Mouse (Mus musculus): ENCODE data around the gene Pax3. TPM values are rescaled to one million over a fixed set of nuclear protein-coding genes. Genes with fewer than 3 reads are reported as not detected.

Gene Pax3
- polyA plus RNA-seq (2015; fragmentation: Nextera tagmentation; extraction: Ambion mirVana): not detected in 2 replicates

DNA sequence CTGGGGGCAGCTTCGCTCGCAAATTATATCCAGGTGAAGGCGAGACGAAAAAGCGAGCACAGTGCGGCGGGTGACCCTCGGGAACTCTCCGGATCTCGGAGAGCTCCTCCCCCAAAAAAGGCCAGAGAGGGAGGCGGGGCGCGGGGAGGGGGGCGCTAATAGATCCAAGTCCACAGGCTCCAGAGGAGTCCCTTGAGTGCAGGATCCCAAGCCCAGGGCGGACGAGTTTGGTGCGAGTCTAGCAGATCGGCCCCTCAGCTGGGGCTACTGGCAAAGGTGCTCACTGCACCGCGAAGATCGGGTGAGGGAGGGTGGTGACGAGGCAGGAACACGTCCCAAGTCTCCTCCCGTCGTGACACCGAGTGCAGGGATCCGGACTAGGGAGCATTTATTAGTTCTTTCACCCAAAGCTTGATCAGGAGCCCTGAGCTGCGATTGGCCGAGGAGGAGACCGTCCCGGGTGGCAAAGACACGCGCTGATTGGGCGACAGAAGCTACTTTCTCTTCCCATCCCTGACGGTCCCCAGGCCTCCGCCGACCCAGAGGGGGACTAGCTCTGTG is at the start of gene Pax3:
TSS of gene Pax3 (minus strand) at position 384 of the 561 bp plus-strand sequence.

Other genes with a start within 250 kb of the Pax3 start
- 0.19 and 0.25 TPM in 2 replicates for gene Sgpp2, start 113.2 kb upstream of the Pax3 start, polyA plus RNA-seq (2015; fragmentation: Nextera tagmentation; extraction: Ambion mirVana)

Data from spleen, postnatal 0 days (tissue).